Mouse (Mus musculus) kidney, adult 9 months (tissue): ENCODE measurements at regions not wholly inside any gene's neighbourhood (a gene's known extent, or its start where the extent isn't known, plus 50 kb on each side); places are given as distances from the start of the nearest gene placed in this dataset.

ENCODE experiments used
- DNase-seq: peaks from one replicate; pipeline ENCODE4 v3.0.0; 2022

GRCm38 (mm10) chr9:120820892-120821291, 108.1 kb upstream of the Ctnnb1 start:
- DNase-seq: no peak

GRCm38 (mm10) chr9:120823397-120823796, 105.6 kb upstream of the Ctnnb1 start:
- DNase-seq: no peak

GRCm38 (mm10) chr9:120826266-120826665, 102.8 kb upstream of the Ctnnb1 start:
- no peak for DNase-seq

GRCm38 (mm10) chr9:120830526-120830925, 98.5 kb upstream of the Ctnnb1 start:
- peak; percentile 43 for DNase-seq

GRCm38 (mm10) chr9:120834166-120834565, 94.8 kb upstream of the Ctnnb1 start:
- DNase-seq: no peak

- DNase-seq: no peak
These were observed 93.4 kb upstream of the Ctnnb1 start for GRCm38 (mm10) chr9:120835621-120836020.

GRCm38 (mm10) chr9:120837431-120838150, 91.4 kb upstream of the Ctnnb1 start:
- no peak for DNase-seq

GRCm38 (mm10) chr9:120843753-120844152, 85.3 kb upstream of the Ctnnb1 start:
- no peak for DNase-seq

- no peak for DNase-seq
These were observed 83.5 kb upstream of the Ctnnb1 start for GRCm38 (mm10) chr9:120845538-120845937.

- DNase-seq: no peak
These were observed 81.4 kb upstream of the Ctnnb1 start for GRCm38 (mm10) chr9:120847649-120848048.

GRCm38 (mm10) chr9:120848962-120849361, 80.1 kb upstream of the Ctnnb1 start:
- no peak for DNase-seq

GRCm38 (mm10) chr9:120850092-120850491, 78.9 kb upstream of the Ctnnb1 start:
- no peak for DNase-seq

GRCm38 (mm10) chr9:120851914-120852313, 77.1 kb upstream of the Ctnnb1 start:
- DNase-seq: no peak

GRCm38 (mm10) chr9:120852572-120852971, 76.4 kb upstream of the Ctnnb1 start:
- peak; percentile 46 for DNase-seq

GRCm38 (mm10) chr9:120853032-120853597, 75.9 kb upstream of the Ctnnb1 start:
- no peak for DNase-seq

GRCm38 (mm10) chr9:120854351-120854750, 74.7 kb upstream of the Ctnnb1 start:
- DNase-seq: no peak

- peak; percentile 15 for DNase-seq
These were observed 73.5 kb upstream of the Ctnnb1 start for GRCm38 (mm10) chr9:120855293-120856050.

- no peak for DNase-seq
These were observed 71.0 kb upstream of the Ctnnb1 start for GRCm38 (mm10) chr9:120857849-120858510.

- no peak for DNase-seq
These were observed 67.9 kb upstream of the Ctnnb1 start for GRCm38 (mm10) chr9:120860969-120861595.

- no peak for DNase-seq
These were observed 67.1 kb upstream of the Ctnnb1 start for GRCm38 (mm10) chr9:120861788-120862345.

GRCm38 (mm10) chr9:120864410-120864809, 64.6 kb upstream of the Ctnnb1 start:
- no peak for DNase-seq

GRCm38 (mm10) chr9:120866251-120866650, 62.8 kb upstream of the Ctnnb1 start:
- no peak for DNase-seq

- no peak for DNase-seq
These were observed 62.3 kb upstream of the Ctnnb1 start for GRCm38 (mm10) chr9:120866709-120867108.
